Mouse (Mus musculus): Measurements from ENCODE around the gene Gm20388. TPM values are rescaled to one million over a fixed set of nuclear protein-coding genes. Genes with fewer than 3 reads are reported as not detected.
"Not testable (repeated sequence)": the region's sequence is repeated elsewhere in the genome, so short reads cannot be mapped to it uniquely, and the experiment has no call there.

Gene Gm20388
- total and polyA plus RNA-seq, 2 experiments from 2014 or later = 17.3 TPM; not detected in 1

- no peak for TF ChIP-seq CTCF (IDR thresholded peaks at IDR 0.05; ENCODE audit: low read depth)
- no peak for TF ChIP-seq EP300 (IDR thresholded peaks at IDR 0.05; ENCODE audit: low read depth)
- no peaks in the 10 kb centered on the region for H3K4me1 ChIP-seq (ENCODE audit: control insufficient read depth, insufficient read depth)
- H3K4me3 ChIP-seq (ENCODE audit: low read depth, low read length) = peak within 1 kb of the TSS; percentile 25
- 0 out of 2 replicates have a peak, but pooled peaks cover 4% of the 10 kb centered on the region for H3K27me3 ChIP-seq (ENCODE audit: control insufficient read depth, insufficient read depth, low read length)
- H3K9me3 ChIP-seq (replicated peaks; ENCODE audit: control insufficient read depth, low read length) = peaks cover 22% of the 10 kb centered on the region
- H3K27ac ChIP-seq (ENCODE audit: low read depth) = no peak within 1 kb of the TSS
- DNase-seq (ENCODE audit: low spot score) (no peak), ATAC-seq (ENCODE audit: insufficient read depth, low read depth) (no peak)
- H3K4me2 ChIP-seq (ENCODE audit: low read depth, low read length) = peak within 1 kb of the TSS; percentile 54
- peak within 1 kb of the TSS; percentile 6; the same call in 1 of the 2 replicates for H3K9ac ChIP-seq (replicated peaks; ENCODE audit: low read depth, low read length)
- 76% methylated on average over 7 of the region's 7 CpGs for WGBS
- no peaks in the 10 kb centered on the region for H3K36me3 ChIP-seq (replicated peaks; ENCODE audit: control insufficient read depth, insufficient read depth, low read length)
Observed at GRCm38 (mm10) chr8:123423441-123423840, 3512.8 kb downstream of the Gm20388 start, which contains the start of gene Def8. Gene Def8, plus strand, starts transcription at chr8:123423527.

- no peak overlapping the region for H3K27ac ChIP-seq (ENCODE audit: low read depth)
- no peak overlapping the region for H3K9ac ChIP-seq (replicated peaks; ENCODE audit: low read depth, low read length)
- ATAC-seq (ENCODE audit: insufficient read depth, low read depth) (no peak), DNase-seq (ENCODE audit: low spot score) (no peak)
- H3K4me2 ChIP-seq (ENCODE audit: low read depth, low read length) = no peak overlapping the region
- TF ChIP-seq CTCF (IDR thresholded peaks at IDR 0.05; ENCODE audit: low read depth) = no peak
- TF ChIP-seq EP300 (IDR thresholded peaks at IDR 0.05; ENCODE audit: low read depth) = no peak
- WGBS = 94% methylated on average over 27 of the region's 27 CpGs
- H3K9me3 ChIP-seq (replicated peaks; ENCODE audit: control insufficient read depth, low read length) = peaks cover 35% of the 10 kb centered on the region
- no peaks in the 10 kb centered on the region for H3K4me1 ChIP-seq (ENCODE audit: control insufficient read depth, insufficient read depth)
- H3K4me3 ChIP-seq (ENCODE audit: low read depth, low read length) = no peak overlapping the region
- no peaks in the 10 kb centered on the region for H3K36me3 ChIP-seq (replicated peaks; ENCODE audit: control insufficient read depth, insufficient read depth, low read length)
- no peaks in the 10 kb centered on the region for H3K27me3 ChIP-seq (ENCODE audit: control insufficient read depth, insufficient read depth, low read length)
Observed at GRCm38 (mm10) chr8:123426511-123427509, 3516.2 kb downstream of the Gm20388 start.

- Histone ChIP-seq H3K27me3 (ENCODE audit: control insufficient read depth, insufficient read depth, low read length) (no peaks in the 10 kb centered on the region), H3K4me1 (ENCODE audit: control insufficient read depth, insufficient read depth) (no peaks in the 10 kb centered on the region), H3K4me3 (ENCODE audit: low read depth, low read length) (no peak overlapping the region), H3K4me2 (ENCODE audit: low read depth, low read length) (no peak overlapping the region), H3K36me3 (replicated peaks; ENCODE audit: control insufficient read depth, insufficient read depth, low read length) (no peaks in the 10 kb centered on the region), H3K27ac (ENCODE audit: low read depth) (no peak overlapping the region), H3K9ac (replicated peaks; ENCODE audit: low read depth, low read length) (no peak overlapping the region), H3K9me3 (replicated peaks; ENCODE audit: control insufficient read depth, low read length) (peaks cover 41% of the 10 kb centered on the region)
- ATAC-seq (ENCODE audit: insufficient read depth, low read depth) (no peak), DNase-seq (ENCODE audit: low spot score) (no peak)
- TF ChIP-seq CTCF (IDR thresholded peaks at IDR 0.05; ENCODE audit: low read depth) = no peak
- TF ChIP-seq EP300 (IDR thresholded peaks at IDR 0.05; ENCODE audit: low read depth) = no peak
- 96% methylated on average over 24 of the region's 24 CpGs for WGBS
Observed at GRCm38 (mm10) chr8:123427639-123428275, 3517.1 kb downstream of the Gm20388 start.

- ATAC-seq (ENCODE audit: insufficient read depth, low read depth) (no peak), DNase-seq (ENCODE audit: low spot score) (no peak)
- peaks cover 41% of the 10 kb centered on the region for H3K9me3 ChIP-seq (replicated peaks; ENCODE audit: control insufficient read depth, low read length)
- H3K27ac ChIP-seq (ENCODE audit: low read depth) = no peak overlapping the region
- no peak overlapping the region for H3K4me3 ChIP-seq (ENCODE audit: low read depth, low read length)
- WGBS = 98% methylated on average over 29 of the region's 29 CpGs
- no peak for TF ChIP-seq EP300 (IDR thresholded peaks at IDR 0.05; ENCODE audit: low read depth)
- no peak for TF ChIP-seq CTCF (IDR thresholded peaks at IDR 0.05; ENCODE audit: low read depth)
- H3K4me2 ChIP-seq (ENCODE audit: low read depth, low read length) = no peak overlapping the region
- H3K27me3 ChIP-seq (ENCODE audit: control insufficient read depth, insufficient read depth, low read length) = no peaks in the 10 kb centered on the region
- no peak overlapping the region for H3K9ac ChIP-seq (replicated peaks; ENCODE audit: low read depth, low read length)
- no peaks in the 10 kb centered on the region for H3K4me1 ChIP-seq (ENCODE audit: control insufficient read depth, insufficient read depth)
- H3K36me3 ChIP-seq (replicated peaks; ENCODE audit: control insufficient read depth, insufficient read depth, low read length) = no peaks in the 10 kb centered on the region
Observed at GRCm38 (mm10) chr8:123428343-123428893, 3517.8 kb downstream of the Gm20388 start.

- Histone ChIP-seq H3K4me3 (ENCODE audit: low read depth, low read length) (no peak overlapping the region), H3K36me3 (replicated peaks; ENCODE audit: control insufficient read depth, insufficient read depth, low read length) (no peaks in the 10 kb centered on the region), H3K4me1 (ENCODE audit: control insufficient read depth, insufficient read depth) (no peaks in the 10 kb centered on the region), H3K27ac (ENCODE audit: low read depth) (no peak overlapping the region), H3K9ac (replicated peaks; ENCODE audit: low read depth, low read length) (no peak overlapping the region), H3K27me3 (ENCODE audit: control insufficient read depth, insufficient read depth, low read length) (no peaks in the 10 kb centered on the region), H3K4me2 (ENCODE audit: low read depth, low read length) (no peak overlapping the region), H3K9me3 (replicated peaks; ENCODE audit: control insufficient read depth, low read length) (peaks cover 41% of the 10 kb centered on the region)
- ATAC-seq (ENCODE audit: insufficient read depth, low read depth) (no peak), DNase-seq (ENCODE audit: low spot score) (no peak)
- TF ChIP-seq CTCF (IDR thresholded peaks at IDR 0.05; ENCODE audit: low read depth) (no peak), EP300 (IDR thresholded peaks at IDR 0.05; ENCODE audit: low read depth) (no peak)
- 91% methylated on average over 23 of the region's 23 CpGs for WGBS
Observed at GRCm38 (mm10) chr8:123428939-123429721, 3518.5 kb downstream of the Gm20388 start.

DNA sequence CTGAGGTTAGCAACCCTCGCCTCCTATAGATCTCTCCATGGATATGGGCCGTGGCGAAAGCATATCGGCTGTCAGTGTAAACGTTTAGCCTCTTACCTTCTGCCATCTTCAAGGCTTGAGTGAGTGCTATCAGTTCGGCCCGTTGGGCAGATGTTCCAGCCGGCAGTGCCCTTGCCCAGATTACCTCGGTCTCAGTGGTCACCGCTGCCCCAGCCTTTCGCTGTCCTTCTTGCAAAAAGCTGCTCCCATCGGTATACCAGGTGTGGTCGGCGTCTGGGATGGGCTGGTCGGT, 3519.0 kb downstream of the Gm20388 start:
- H3K36me3 ChIP-seq (replicated peaks; ENCODE audit: control insufficient read depth, insufficient read depth, low read length); H3K27ac ChIP-seq (ENCODE audit: low read depth); H3K27me3 ChIP-seq (ENCODE audit: control insufficient read depth, insufficient read depth, low read length); ATAC-seq (ENCODE audit: insufficient read depth, low read depth); DNase-seq (ENCODE audit: low spot score); H3K9ac ChIP-seq (replicated peaks; ENCODE audit: low read depth, low read length); H3K4me1 ChIP-seq (ENCODE audit: control insufficient read depth, insufficient read depth); H3K4me3 ChIP-seq (ENCODE audit: low read depth, low read length); H3K4me2 ChIP-seq (ENCODE audit: low read depth, low read length): not testable (repeated sequence)
- 94% methylated on average over 15 of the region's 15 CpGs for WGBS
- H3K9me3 ChIP-seq (replicated peaks; ENCODE audit: control insufficient read depth, low read length) = peaks cover 45% of the 10 kb centered on the region

GRCm38 (mm10) chr8:123430936-123431335, 3520.3 kb downstream of the Gm20388 start:
- H3K4me2 ChIP-seq (ENCODE audit: low read depth, low read length); H3K27me3 ChIP-seq (ENCODE audit: control insufficient read depth, insufficient read depth, low read length); H3K36me3 ChIP-seq (replicated peaks; ENCODE audit: control insufficient read depth, insufficient read depth, low read length); H3K9ac ChIP-seq (replicated peaks; ENCODE audit: low read depth, low read length); H3K27ac ChIP-seq (ENCODE audit: low read depth); DNase-seq (ENCODE audit: low spot score); ATAC-seq (ENCODE audit: insufficient read depth, low read depth); H3K4me1 ChIP-seq (ENCODE audit: control insufficient read depth, insufficient read depth); H3K4me3 ChIP-seq (ENCODE audit: low read depth, low read length): not testable (repeated sequence)
- peaks cover 45% of the 10 kb centered on the region for H3K9me3 ChIP-seq (replicated peaks; ENCODE audit: control insufficient read depth, low read length)
- 90% methylated on average over 7 of the region's 8 CpGs for WGBS
